Mouse (Mus musculus): Measurements from ENCODE around the gene Eid2b. TPM values are rescaled to one million over a fixed set of nuclear protein-coding genes. Genes with fewer than 3 reads are reported as not detected.

Gene Eid2b
- polyA plus RNA-seq, 1 experiment from 2014 or later, result 8.4 TPM

- no peak for ATAC-seq (ENCODE audit: insufficient number of reproducible peaks, insufficient read depth, low FRiP score, low read depth)
- no peaks in the 10 kb centered on the region for H3K9me3 ChIP-seq (ENCODE audit: control insufficient read depth, low read length)
- H3K4me2 ChIP-seq (ENCODE audit: low read length), result peak within 1 kb of the TSS; percentile 71
- H3K4me3 ChIP-seq (ENCODE audit: control insufficient read depth in 1 of 2, insufficient read depth in 1 of 2, low read depth in 1 of 2, low read length in 2 of 2), result peak within 1 kb of the TSS; percentile 32 to 38
- H3K27me3 ChIP-seq (ENCODE audit: control insufficient read depth, insufficient read depth, low read length), result peaks cover 61% of the 10 kb centered on the region
- H3K9ac ChIP-seq (ENCODE audit: low read length), result peak within 1 kb of the TSS; percentile 30
- no peak within 1 kb of the TSS for H3K27ac ChIP-seq (replicated peaks in 1 of 2; ENCODE audit: control insufficient read depth in 1 of 2, insufficient read depth in 1 of 2, low read depth in 2 of 2, low read length in 2 of 2)
- peaks cover 0 to 9% of the 10 kb centered on the region in 2 experiments; a peak in 1 of 4 replicates for H3K4me1 ChIP-seq (ENCODE audit: control insufficient read depth in 2 of 2, insufficient read depth in 2 of 2, low read length in 2 of 2)
- H3K36me3 ChIP-seq (ENCODE audit: control insufficient read depth, insufficient read depth, low read length), result peaks cover 21% of the 10 kb centered on the region
- WGBS, result 1% methylated on average over 30 of the region's 30 CpGs
Measured at GRCm38 (mm10) chr7:28301616-28302433, 24.3 kb downstream of the Eid2b start, which contains the start of gene Dll3. Dll3 (minus strand) TSS chr7:28302238.

GRCm38 (mm10) chr7:28305641-28306040 is 28.1 kb downstream of the Eid2b start:
- peaks cover 0 to 12% of the 10 kb centered on the region in 2 experiments; a peak in 1 of 4 replicates for H3K4me1 ChIP-seq (ENCODE audit: control insufficient read depth in 2 of 2, insufficient read depth in 2 of 2, low read length in 2 of 2)
- H3K4me3 ChIP-seq (ENCODE audit: control insufficient read depth in 1 of 2, insufficient read depth in 1 of 2, low read depth in 1 of 2, low read length in 2 of 2), result no peak overlapping the region
- H3K36me3 ChIP-seq (ENCODE audit: control insufficient read depth, insufficient read depth, low read length), result peaks cover 57% of the 10 kb centered on the region
- no peak for ATAC-seq (ENCODE audit: insufficient number of reproducible peaks, insufficient read depth, low FRiP score, low read depth)
- no peak overlapping the region for H3K27ac ChIP-seq (replicated peaks in 1 of 2; ENCODE audit: control insufficient read depth in 1 of 2, insufficient read depth in 1 of 2, low read depth in 2 of 2, low read length in 2 of 2)
- H3K9me3 ChIP-seq (ENCODE audit: control insufficient read depth, low read length), result no peaks in the 10 kb centered on the region
- 81% methylated on average over 10 of the region's 10 CpGs for WGBS
- H3K27me3 ChIP-seq (ENCODE audit: control insufficient read depth, insufficient read depth, low read length), result peaks cover 25% of the 10 kb centered on the region
- no peak overlapping the region for H3K9ac ChIP-seq (ENCODE audit: low read length)
- H3K4me2 ChIP-seq (ENCODE audit: low read length), result no peak overlapping the region

GRCm38 (mm10) chr7:28306216-28306615 is 28.7 kb downstream of the Eid2b start:
- Histone ChIP-seq H3K27me3 (ENCODE audit: control insufficient read depth, insufficient read depth, low read length) (peaks cover 21% of the 10 kb centered on the region), H3K36me3 (ENCODE audit: control insufficient read depth, insufficient read depth, low read length) (peaks cover 57% of the 10 kb centered on the region), H3K4me3 (ENCODE audit: control insufficient read depth in 1 of 2, insufficient read depth in 1 of 2, low read depth in 1 of 2, low read length in 2 of 2) (no peak overlapping the region), H3K27ac (replicated peaks in 1 of 2; ENCODE audit: control insufficient read depth in 1 of 2, insufficient read depth in 1 of 2, low read depth in 2 of 2, low read length in 2 of 2) (no peak overlapping the region), H3K9me3 (ENCODE audit: control insufficient read depth, low read length) (no peaks in the 10 kb centered on the region), H3K4me1 (ENCODE audit: control insufficient read depth in 2 of 2, insufficient read depth in 2 of 2, low read length in 2 of 2) (peaks cover 5 to 16% of the 10 kb centered on the region in 2 experiments; a peak in 1 of 4 replicates), H3K9ac (ENCODE audit: low read length) (no peak overlapping the region), H3K4me2 (ENCODE audit: low read length) (no peak overlapping the region)
- no peak for ATAC-seq (ENCODE audit: insufficient number of reproducible peaks, insufficient read depth, low FRiP score, low read depth)
- WGBS, result 83% methylated on average over 8 of the region's 8 CpGs

- WGBS, result 67% methylated on average over 9 of the region's 9 CpGs
- H3K9ac ChIP-seq (ENCODE audit: low read length), result no peak overlapping the region
- peaks cover 5 to 9% of the 10 kb centered on the region in 2 experiments; a peak in 1 of 4 replicates for H3K4me1 ChIP-seq (ENCODE audit: control insufficient read depth in 2 of 2, insufficient read depth in 2 of 2, low read length in 2 of 2)
- no peak overlapping the region for H3K4me3 ChIP-seq (ENCODE audit: control insufficient read depth in 1 of 2, insufficient read depth in 1 of 2, low read depth in 1 of 2, low read length in 2 of 2)
- H3K36me3 ChIP-seq (ENCODE audit: control insufficient read depth, insufficient read depth, low read length), result peaks cover 62% of the 10 kb centered on the region
- no peaks in the 10 kb centered on the region for H3K9me3 ChIP-seq (ENCODE audit: control insufficient read depth, low read length)
- H3K27me3 ChIP-seq (ENCODE audit: control insufficient read depth, insufficient read depth, low read length), result no peaks in the 10 kb centered on the region
- H3K27ac ChIP-seq (replicated peaks in 1 of 2; ENCODE audit: control insufficient read depth in 1 of 2, insufficient read depth in 1 of 2, low read depth in 2 of 2, low read length in 2 of 2), result no peak overlapping the region
- H3K4me2 ChIP-seq (ENCODE audit: low read length), result no peak overlapping the region
- ATAC-seq (ENCODE audit: insufficient number of reproducible peaks, insufficient read depth, low FRiP score, low read depth), result no peak
Measured at GRCm38 (mm10) chr7:28309737-28310136, 32.2 kb downstream of the Eid2b start.

- peak overlapping the region; percentile 86 for H3K4me2 ChIP-seq (ENCODE audit: low read length)
- H3K9ac ChIP-seq (ENCODE audit: low read length), result peak overlapping the region; percentile 86
- peaks cover 5 to 9% of the 10 kb centered on the region in 2 experiments; a peak in 1 of 4 replicates for H3K4me1 ChIP-seq (ENCODE audit: control insufficient read depth in 2 of 2, insufficient read depth in 2 of 2, low read length in 2 of 2)
- H3K9me3 ChIP-seq (ENCODE audit: control insufficient read depth, low read length), result no peaks in the 10 kb centered on the region
- 5% methylated on average over 35 of the region's 35 CpGs for WGBS
- peak; percentile 10; the same call in 1 of the 2 replicates for ATAC-seq (ENCODE audit: insufficient number of reproducible peaks, insufficient read depth, low FRiP score, low read depth)
- peaks cover 62% of the 10 kb centered on the region for H3K36me3 ChIP-seq (ENCODE audit: control insufficient read depth, insufficient read depth, low read length)
- H3K27me3 ChIP-seq (ENCODE audit: control insufficient read depth, insufficient read depth, low read length), result no peaks in the 10 kb centered on the region
- H3K4me3 ChIP-seq (ENCODE audit: control insufficient read depth in 1 of 2, insufficient read depth in 1 of 2, low read depth in 1 of 2, low read length in 2 of 2), result peak overlapping the region; percentile 57 to 64
- peak overlapping the region in 1 of 2 experiments; percentile 52; a peak in 2 of 4 replicates for H3K27ac ChIP-seq (replicated peaks in 1 of 2; ENCODE audit: control insufficient read depth in 1 of 2, insufficient read depth in 1 of 2, low read depth in 2 of 2, low read length in 2 of 2)
Measured at GRCm38 (mm10) chr7:28311151-28311925, 33.8 kb downstream of the Eid2b start.

- H3K4me3 ChIP-seq (ENCODE audit: control insufficient read depth in 1 of 2, insufficient read depth in 1 of 2, low read depth in 1 of 2, low read length in 2 of 2), result peak within 1 kb of the TSS; percentile 57 to 64
- ATAC-seq (ENCODE audit: insufficient number of reproducible peaks, insufficient read depth, low FRiP score, low read depth), result peak; percentile 96
- no peaks in the 10 kb centered on the region for H3K9me3 ChIP-seq (ENCODE audit: control insufficient read depth, low read length)
- peak within 1 kb of the TSS in 1 of 2 experiments; percentile 52; a peak in 2 of 4 replicates for H3K27ac ChIP-seq (replicated peaks in 1 of 2; ENCODE audit: control insufficient read depth in 1 of 2, insufficient read depth in 1 of 2, low read depth in 2 of 2, low read length in 2 of 2)
- peak within 1 kb of the TSS; percentile 86 for H3K9ac ChIP-seq (ENCODE audit: low read length)
- WGBS, result under 1% methylated on average over 42 of the region's 45 CpGs
- H3K4me2 ChIP-seq (ENCODE audit: low read length), result peak within 1 kb of the TSS; percentile 86
- peaks cover 62% of the 10 kb centered on the region for H3K36me3 ChIP-seq (ENCODE audit: control insufficient read depth, insufficient read depth, low read length)
- H3K27me3 ChIP-seq (ENCODE audit: control insufficient read depth, insufficient read depth, low read length), result no peaks in the 10 kb centered on the region
- peaks cover 5 to 9% of the 10 kb centered on the region in 2 experiments; a peak in 1 of 4 replicates for H3K4me1 ChIP-seq (ENCODE audit: control insufficient read depth in 2 of 2, insufficient read depth in 2 of 2, low read length in 2 of 2)
Measured at GRCm38 (mm10) chr7:28311926-28312543, 34.5 kb downstream of the Eid2b start, which contains the start of gene Timm50. Timm50 (minus strand) TSS chr7:28312072.

GRCm38 (mm10) chr7:28318036-28318435 is 40.5 kb downstream of the Eid2b start:
- H3K27ac ChIP-seq (replicated peaks in 1 of 2; ENCODE audit: control insufficient read depth in 1 of 2, insufficient read depth in 1 of 2, low read depth in 2 of 2, low read length in 2 of 2), result no peak overlapping the region
- H3K36me3 ChIP-seq (ENCODE audit: control insufficient read depth, insufficient read depth, low read length), result peaks cover 87% of the 10 kb centered on the region
- H3K27me3 ChIP-seq (ENCODE audit: control insufficient read depth, insufficient read depth, low read length), result no peaks in the 10 kb centered on the region
- 72% methylated on average over 3 of the region's 3 CpGs for WGBS
- no peak overlapping the region for H3K4me2 ChIP-seq (ENCODE audit: low read length)
- no peaks in the 10 kb centered on the region for H3K4me1 ChIP-seq (ENCODE audit: control insufficient read depth in 2 of 2, insufficient read depth in 2 of 2, low read length in 2 of 2)
- no peak overlapping the region for H3K9ac ChIP-seq (ENCODE audit: low read length)
- H3K9me3 ChIP-seq (ENCODE audit: control insufficient read depth, low read length), result no peaks in the 10 kb centered on the region
- H3K4me3 ChIP-seq (ENCODE audit: control insufficient read depth in 1 of 2, insufficient read depth in 1 of 2, low read depth in 1 of 2, low read length in 2 of 2), result no peak overlapping the region
- ATAC-seq (ENCODE audit: insufficient number of reproducible peaks, insufficient read depth, low FRiP score, low read depth), result no peak

Data from heart, embryonic 14.5 days (tissue).